Mouse (Mus musculus): ENCODE results near the gene Olfr772. TPM values are rescaled to one million over a fixed set of nuclear protein-coding genes. Genes with fewer than 3 reads are reported as not detected.
"Not testable (repeated sequence)": the region's sequence is repeated elsewhere in the genome, so short reads cannot be mapped to it uniquely, and the experiment has no call there.

Gene Olfr772
- not detected in 2 replicates for polyA plus RNA-seq (2012; ENCODE audit: insufficient read depth, insufficient read length, missing spikeins)

DNA sequence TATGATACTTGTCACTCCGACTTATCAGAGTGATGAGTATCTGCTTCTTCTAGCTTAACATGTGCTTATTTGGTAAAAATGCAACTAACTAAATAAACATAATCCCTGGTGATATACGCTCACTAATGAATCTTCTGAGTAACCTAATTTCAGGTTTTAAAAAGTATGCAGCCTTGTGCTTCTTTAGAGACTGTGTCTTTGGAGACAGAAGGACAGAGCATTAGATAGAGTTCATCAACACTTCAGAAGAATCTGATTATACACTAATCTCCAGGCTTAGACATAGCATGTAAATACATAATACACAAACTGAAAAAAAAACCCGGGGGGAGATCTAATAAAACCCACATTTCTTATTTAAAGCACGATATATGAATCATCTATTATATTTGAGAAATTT, at the start of gene Olfr772:
Gene Olfr772 (minus strand): TSS at position 101 of the 400 bp plus-strand sequence.
- H3K4me1 ChIP-seq (ENCODE audit: control insufficient read depth, insufficient read depth, insufficient read length, low read length); H3K4me3 ChIP-seq (ENCODE audit: insufficient read depth, low read depth, low read length); H3K27ac ChIP-seq (replicated peaks; ENCODE audit: low read depth, low read length): not testable (repeated sequence)

DNA sequence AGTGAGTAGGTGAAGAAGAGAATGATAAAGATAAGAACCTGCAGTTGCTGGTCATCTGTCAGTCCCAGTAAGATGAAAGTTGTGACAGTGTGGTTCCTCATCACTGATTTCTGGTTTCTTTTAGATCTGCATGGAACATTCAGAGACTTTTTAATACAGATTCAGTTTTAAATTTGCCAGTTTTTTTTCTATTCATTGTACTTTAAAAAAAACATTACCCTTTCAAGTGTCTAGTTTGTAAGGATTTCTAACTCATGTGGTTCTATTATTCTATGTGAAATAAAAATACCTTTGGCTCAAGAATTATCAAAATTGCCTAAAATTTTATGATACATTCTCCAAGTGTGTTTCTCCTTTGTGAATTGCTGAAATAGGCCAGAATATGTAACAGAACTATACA, 9.6 kb upstream of the Olfr772 start, which contains the start of gene Olfr773:
Gene Olfr773 (minus strand): TSS at position 101 of the 400 bp plus-strand sequence.
- H3K4me3 ChIP-seq (ENCODE audit: insufficient read depth, low read depth, low read length); H3K4me1 ChIP-seq (ENCODE audit: control insufficient read depth, insufficient read depth, insufficient read length, low read length); H3K27ac ChIP-seq (replicated peaks; ENCODE audit: low read depth, low read length): not testable (repeated sequence)

DNA sequence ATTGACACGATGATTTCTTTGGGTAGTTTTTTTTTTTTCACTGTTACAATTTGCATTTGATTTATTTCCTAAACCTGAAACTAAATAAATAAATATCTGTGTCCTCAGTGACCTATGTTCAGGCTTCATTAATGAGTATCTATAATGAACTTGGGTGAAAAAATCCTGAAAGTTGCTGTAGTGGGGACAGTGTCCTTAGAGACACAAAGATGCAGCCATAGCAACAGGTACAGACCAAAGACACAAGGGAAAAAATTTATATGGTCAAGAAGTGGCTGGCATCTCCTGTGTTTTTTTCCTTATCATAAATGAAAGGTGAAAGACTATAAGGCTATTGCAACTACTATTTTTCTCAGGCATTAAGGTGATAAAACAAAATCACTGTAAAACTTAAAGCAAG, 13.1 kb downstream of the Olfr772 start, which contains the start of gene Olfr771:
Gene Olfr771 (minus strand): TSS at position 101 of the 400 bp plus-strand sequence.
- H3K4me3 ChIP-seq (ENCODE audit: insufficient read depth, low read depth, low read length) = no peak within 1 kb of the TSS
- H3K4me1 ChIP-seq (ENCODE audit: control insufficient read depth, insufficient read depth, insufficient read length, low read length) = no peaks in the 10 kb centered on the region
- H3K27ac ChIP-seq (replicated peaks; ENCODE audit: low read depth, low read length) = no peak within 1 kb of the TSS

DNA sequence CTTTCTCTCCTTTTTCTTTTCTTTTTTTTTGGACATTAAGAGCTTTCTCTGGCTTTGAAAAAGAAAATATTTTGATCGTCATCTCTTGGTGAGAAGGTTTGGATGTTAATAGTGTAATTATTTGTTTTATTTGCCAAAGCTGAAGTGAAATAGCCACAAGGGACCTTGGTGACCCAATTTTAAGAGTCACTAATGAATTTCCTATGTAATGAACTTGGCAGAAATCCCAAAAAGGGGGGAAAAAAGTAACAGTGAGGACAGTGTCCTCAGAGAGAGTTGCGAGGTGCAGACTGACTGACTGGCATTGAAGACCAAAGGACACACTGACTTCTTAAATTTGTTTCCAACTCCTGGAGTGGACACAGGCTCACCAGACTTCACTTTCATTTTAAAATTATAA, 38.8 kb downstream of the Olfr772 start, which contains the start of gene Olfr770:
Gene Olfr770 (minus strand): TSS at position 101 of the 400 bp plus-strand sequence.
- H3K4me1 ChIP-seq (ENCODE audit: control insufficient read depth, insufficient read depth, insufficient read length, low read length) = no peaks in the 10 kb centered on the region

More for the DNA sequence above, 38.8 kb downstream of the Olfr772 start, which contains the start of gene Olfr770:
- H3K4me3 ChIP-seq (ENCODE audit: insufficient read depth, low read depth, low read length) = no peak within 1 kb of the TSS
- no peak within 1 kb of the TSS for H3K27ac ChIP-seq (replicated peaks; ENCODE audit: low read depth, low read length)

Other genes starting within 250 kb of the Olfr772 start
- gene Itga7, start 244.1 kb downstream of the Olfr772 start, polyA plus RNA-seq (2012; ENCODE audit: insufficient read depth, insufficient read length, missing spikeins) = 23.2 and 28.5 TPM in 2 replicates
- not detected in 2 replicates for gene Mettl7b, start 216.9 kb downstream of the Olfr772 start, polyA plus RNA-seq (2012; ENCODE audit: insufficient read depth, insufficient read length, missing spikeins)
- not detected in 2 replicates for gene Olfr9, start 188.5 kb downstream of the Olfr772 start, polyA plus RNA-seq (2012; ENCODE audit: insufficient read depth, insufficient read length, missing spikeins)
- not detected in 2 replicates for gene Olfr763, start 167.1 kb downstream of the Olfr772 start, polyA plus RNA-seq (2012; ENCODE audit: insufficient read depth, insufficient read length, missing spikeins)
- gene Olfr764-ps1, start 138.0 kb downstream of the Olfr772 start, polyA plus RNA-seq (2012; ENCODE audit: insufficient read depth, insufficient read length, missing spikeins) = not detected in 2 replicates
- not detected in 2 replicates for gene Olfr765, start 127.9 kb downstream of the Olfr772 start, polyA plus RNA-seq (2012; ENCODE audit: insufficient read depth, insufficient read length, missing spikeins)
- not detected in 2 replicates for gene Olfr766-ps1, start 108.9 kb downstream of the Olfr772 start, polyA plus RNA-seq (2012; ENCODE audit: insufficient read depth, insufficient read length, missing spikeins)
- gene Olfr767, start 95.0 kb downstream of the Olfr772 start, polyA plus RNA-seq (2012; ENCODE audit: insufficient read depth, insufficient read length, missing spikeins) = not detected in 2 replicates
- not detected in 2 replicates for gene Olfr768, start 78.5 kb downstream of the Olfr772 start, polyA plus RNA-seq (2012; ENCODE audit: insufficient read depth, insufficient read length, missing spikeins)
- gene Olfr769, start 60.1 kb downstream of the Olfr772 start, polyA plus RNA-seq (2012; ENCODE audit: insufficient read depth, insufficient read length, missing spikeins) = not detected in 2 replicates
- not detected in 2 replicates for gene Olfr770, start 38.9 kb downstream of the Olfr772 start, polyA plus RNA-seq (2012; ENCODE audit: insufficient read depth, insufficient read length, missing spikeins)
- not detected in 2 replicates for gene Olfr771, start 13.2 kb downstream of the Olfr772 start, polyA plus RNA-seq (2012; ENCODE audit: insufficient read depth, insufficient read length, missing spikeins)
- gene Olfr773, start 9.5 kb upstream of the Olfr772 start, polyA plus RNA-seq (2012; ENCODE audit: insufficient read depth, insufficient read length, missing spikeins) = not detected in 2 replicates
- not detected in 2 replicates for gene Olfr774, start 58.3 kb upstream of the Olfr772 start, polyA plus RNA-seq (2012; ENCODE audit: insufficient read depth, insufficient read length, missing spikeins)
- not detected in 2 replicates for gene Olfr775, start 70.5 kb upstream of the Olfr772 start, polyA plus RNA-seq (2012; ENCODE audit: insufficient read depth, insufficient read length, missing spikeins)
- gene Olfr776, start 81.2 kb upstream of the Olfr772 start, polyA plus RNA-seq (2012; ENCODE audit: insufficient read depth, insufficient read length, missing spikeins) = not detected in 2 replicates
- not detected in 2 replicates for gene Olfr777, start 93.6 kb upstream of the Olfr772 start, polyA plus RNA-seq (2012; ENCODE audit: insufficient read depth, insufficient read length, missing spikeins)
- gene Olfr780, start 140.2 kb upstream of the Olfr772 start, polyA plus RNA-seq (2012; ENCODE audit: insufficient read depth, insufficient read length, missing spikeins) = not detected in 2 replicates
- gene Olfr781, start 150.9 kb upstream of the Olfr772 start, polyA plus RNA-seq (2012; ENCODE audit: insufficient read depth, insufficient read length, missing spikeins) = not detected in 2 replicates
- gene Olfr782, start 170.9 kb upstream of the Olfr772 start, polyA plus RNA-seq (2012; ENCODE audit: insufficient read depth, insufficient read length, missing spikeins) = not detected in 2 replicates
- not detected in 2 replicates for gene Olfr784, start 206.2 kb upstream of the Olfr772 start, polyA plus RNA-seq (2012; ENCODE audit: insufficient read depth, insufficient read length, missing spikeins)
- not detected in 2 replicates for gene Olfr785, start 227.5 kb upstream of the Olfr772 start, polyA plus RNA-seq (2012; ENCODE audit: insufficient read depth, insufficient read length, missing spikeins)
- gene Olfr786, start 249.4 kb upstream of the Olfr772 start, polyA plus RNA-seq (2012; ENCODE audit: insufficient read depth, insufficient read length, missing spikeins) = not detected in 2 replicates

All from brown adipose tissue, adult 24 weeks (tissue).